Mouse (Mus musculus): ENCODE measurements at regions not wholly inside any gene's neighbourhood (a gene's known extent, or its start where the extent isn't known, plus 50 kb on each side); places are given as distances from the start of the nearest gene placed in this dataset.
"Not testable (repeated sequence)": the region's sequence is repeated elsewhere in the genome, so short reads cannot be mapped to it uniquely, and the experiment has no call there.

- H3K27ac ChIP-seq (replicated peaks; ENCODE audit: low read depth, low read length); H3K4me1 ChIP-seq (ENCODE audit: control insufficient read depth, insufficient read depth, insufficient read length, low read length); H3K4me3 ChIP-seq (ENCODE audit: insufficient read depth, low read depth, low read length): not testable (repeated sequence)
These were observed 503.1 kb downstream of the Tns1 start for GRCm38 (mm10) chr1:73621121-73621520.

- Histone ChIP-seq H3K4me1 (ENCODE audit: control insufficient read depth, insufficient read depth, insufficient read length, low read length) (no peaks in the 10 kb centered on the region), H3K4me3 (ENCODE audit: insufficient read depth, low read depth, low read length) (no peak overlapping the region), H3K27ac (replicated peaks; ENCODE audit: low read depth, low read length) (no peak overlapping the region)
These were observed 505.6 kb downstream of the Tns1 start for GRCm38 (mm10) chr1:73618551-73619170.

GRCm38 (mm10) chr1:73593653-73594385 is 530.4 kb downstream of the Tns1 start:
- Histone ChIP-seq H3K4me1 (ENCODE audit: control insufficient read depth, insufficient read depth, insufficient read length, low read length) (no peaks in the 10 kb centered on the region; the same call in 1 of the 2 replicates), H3K4me3 (ENCODE audit: insufficient read depth, low read depth, low read length) (no peak overlapping the region), H3K27ac (replicated peaks; ENCODE audit: low read depth, low read length) (peak overlapping the region; percentile 72)

GRCm38 (mm10) chr1:73591342-73592099 is 532.7 kb downstream of the Tns1 start:
- no peaks in the 10 kb centered on the region; the same call in 1 of the 2 replicates for H3K4me1 ChIP-seq (ENCODE audit: control insufficient read depth, insufficient read depth, insufficient read length, low read length)
- no peak overlapping the region for H3K4me3 ChIP-seq (ENCODE audit: insufficient read depth, low read depth, low read length)
- H3K27ac ChIP-seq (replicated peaks; ENCODE audit: low read depth, low read length), result no peak overlapping the region

- no peaks in the 10 kb centered on the region for H3K4me1 ChIP-seq (ENCODE audit: control insufficient read depth, insufficient read depth, insufficient read length, low read length)
- H3K4me3 ChIP-seq (ENCODE audit: insufficient read depth, low read depth, low read length), result no peak overlapping the region
- H3K27ac ChIP-seq (replicated peaks; ENCODE audit: low read depth, low read length), result no peak overlapping the region
These were observed 544.6 kb downstream of the Tns1 start for GRCm38 (mm10) chr1:73579680-73580079.

GRCm38 (mm10) chr1:73577019-73577418 is 547.2 kb downstream of the Tns1 start:
- no peaks in the 10 kb centered on the region for H3K4me1 ChIP-seq (ENCODE audit: control insufficient read depth, insufficient read depth, insufficient read length, low read length)
- no peak overlapping the region for H3K4me3 ChIP-seq (ENCODE audit: insufficient read depth, low read depth, low read length)
- H3K27ac ChIP-seq (replicated peaks; ENCODE audit: low read depth, low read length), result no peak overlapping the region

- Histone ChIP-seq H3K4me1 (ENCODE audit: control insufficient read depth, insufficient read depth, insufficient read length, low read length) (no peaks in the 10 kb centered on the region), H3K27ac (replicated peaks; ENCODE audit: low read depth, low read length) (no peak overlapping the region), H3K4me3 (ENCODE audit: insufficient read depth, low read depth, low read length) (no peak overlapping the region)
These were observed 548.6 kb downstream of the Tns1 start for GRCm38 (mm10) chr1:73575694-73576093.

GRCm38 (mm10) chr1:73570944-73571343 is 553.3 kb downstream of the Tns1 start:
- no peak overlapping the region for H3K4me3 ChIP-seq (ENCODE audit: insufficient read depth, low read depth, low read length)
- no peak overlapping the region for H3K27ac ChIP-seq (replicated peaks; ENCODE audit: low read depth, low read length)
- H3K4me1 ChIP-seq (ENCODE audit: control insufficient read depth, insufficient read depth, insufficient read length, low read length), result peaks cover 2% of the 10 kb centered on the region; the same call in 1 of the 2 replicates

GRCm38 (mm10) chr1:73566770-73567169 is 551.1 kb upstream of the Tnp1 start:
- Histone ChIP-seq H3K4me1 (ENCODE audit: control insufficient read depth, insufficient read depth, insufficient read length, low read length) (peaks cover 2% of the 10 kb centered on the region; the same call in 1 of the 2 replicates), H3K27ac (replicated peaks; ENCODE audit: low read depth, low read length) (0 out of 2 replicates have a peak overlapping the region, but pooled peaks have one; percentile 55), H3K4me3 (ENCODE audit: insufficient read depth, low read depth, low read length) (no peak overlapping the region)

- no peak overlapping the region for H3K27ac ChIP-seq (replicated peaks; ENCODE audit: low read depth, low read length)
- no peak overlapping the region for H3K4me3 ChIP-seq (ENCODE audit: insufficient read depth, low read depth, low read length)
- no peaks in the 10 kb centered on the region for H3K4me1 ChIP-seq (ENCODE audit: control insufficient read depth, insufficient read depth, insufficient read length, low read length)
These were observed 544.9 kb upstream of the Tnp1 start for GRCm38 (mm10) chr1:73560594-73560993.

GRCm38 (mm10) chr1:73547877-73548276 is 532.2 kb upstream of the Tnp1 start:
- Histone ChIP-seq H3K27ac (replicated peaks; ENCODE audit: low read depth, low read length) (no peak overlapping the region), H3K4me1 (ENCODE audit: control insufficient read depth, insufficient read depth, insufficient read length, low read length) (no peaks in the 10 kb centered on the region), H3K4me3 (ENCODE audit: insufficient read depth, low read depth, low read length) (no peak overlapping the region)

- Histone ChIP-seq H3K4me3 (ENCODE audit: insufficient read depth, low read depth, low read length) (no peak overlapping the region), H3K27ac (replicated peaks; ENCODE audit: low read depth, low read length) (no peak overlapping the region), H3K4me1 (ENCODE audit: control insufficient read depth, insufficient read depth, insufficient read length, low read length) (peaks cover 7% of the 10 kb centered on the region; the same call in 1 of the 2 replicates)
These were observed 529.7 kb upstream of the Tnp1 start for GRCm38 (mm10) chr1:73545401-73545800.

GRCm38 (mm10) chr1:73541371-73541770 is 525.7 kb upstream of the Tnp1 start:
- H3K4me1 ChIP-seq (ENCODE audit: control insufficient read depth, insufficient read depth, insufficient read length, low read length), result peaks cover 7% of the 10 kb centered on the region; the same call in 1 of the 2 replicates
- H3K4me3 ChIP-seq (ENCODE audit: insufficient read depth, low read depth, low read length), result no peak overlapping the region
- peak overlapping the region; percentile 75 for H3K27ac ChIP-seq (replicated peaks; ENCODE audit: low read depth, low read length)

GRCm38 (mm10) chr1:73538420-73538871 is 522.7 kb upstream of the Tnp1 start:
- H3K27ac ChIP-seq (replicated peaks; ENCODE audit: low read depth, low read length), result no peak overlapping the region
- H3K4me3 ChIP-seq (ENCODE audit: insufficient read depth, low read depth, low read length), result no peak overlapping the region
- peaks cover 7% of the 10 kb centered on the region; the same call in 1 of the 2 replicates for H3K4me1 ChIP-seq (ENCODE audit: control insufficient read depth, insufficient read depth, insufficient read length, low read length)

GRCm38 (mm10) chr1:73535726-73536265 is 520.1 kb upstream of the Tnp1 start:
- Histone ChIP-seq H3K4me1 (ENCODE audit: control insufficient read depth, insufficient read depth, insufficient read length, low read length) (no peaks in the 10 kb centered on the region), H3K4me3 (ENCODE audit: insufficient read depth, low read depth, low read length) (no peak overlapping the region), H3K27ac (replicated peaks; ENCODE audit: low read depth, low read length) (no peak overlapping the region)

Measured in brown adipose tissue, adult 24 weeks (tissue).